ENCODE assay signal across 30 mouse cellular contexts in the genomic region with DNA sequence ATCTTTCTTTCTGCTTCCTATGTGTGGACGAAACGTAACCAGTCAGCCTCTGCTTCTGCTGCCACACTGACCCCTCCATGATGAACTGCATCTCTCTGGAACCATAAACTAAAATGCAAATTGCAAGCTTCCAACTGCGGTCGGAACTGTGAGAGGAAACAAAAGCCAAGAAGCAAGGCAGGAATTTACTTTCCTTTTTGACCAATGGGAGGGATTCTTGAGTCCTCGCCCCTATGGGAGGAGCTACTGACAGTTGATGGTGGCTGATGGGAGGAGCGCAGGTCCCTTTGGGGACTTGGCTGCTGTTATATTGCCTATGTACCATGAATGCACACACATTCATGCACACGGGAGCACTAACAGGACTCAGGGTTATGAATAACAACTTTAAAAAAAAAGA. TPM values are rescaled to one million over a fixed set of nuclear protein-coding genes. Genes with fewer than 3 reads are reported as not detected.
DNase-seq lines count a peak whose midpoint lies in the region; ATAC-seq and TF ChIP-seq lines count a peak whose summit lies in the region.
"Had no signal": no experiment of that assay in that cellular context is flagged by ENCODE, and none has a peak within 500 bp of the region (broad histone marks: within the 10 kb centered on the region; RNA-seq: fewer than 3 reads in every experiment).

No protein-coding gene starts in this region.

- H3K36me3 ChIP-seq in ES-E14 (ENCODE audit: control insufficient read depth, insufficient read depth, low read length, poor library complexity, severe bottlenecking): no peaks in the 10 kb centered on the region
- H3K36me3 ChIP-seq in forebrain, embryonic 13.5 days (ENCODE audit: poor library complexity, severe bottlenecking): no peaks in the 10 kb centered on the region
- no peaks in the 10 kb centered on the region for H3K36me3 ChIP-seq in liver, embryonic 11.5 days (ENCODE audit: control insufficient read depth, insufficient read depth, low read length)
- H3K36me3 ChIP-seq: G1E had no signal

- in situ Hi-C loops in ES-E14 (cut with MboI; ENCODE audit: low sequenced_read_pairs in 2 of 2, unreplicated experiment in 2 of 2): loop anchor here in 1 of 2 experiments (5.0 kb wide), 1 partner anchor 142 kb away; no protein-coding TSS in a partner anchor

- H3K9me3 ChIP-seq in ES-E14 (ENCODE audit: control insufficient read depth, insufficient read depth, low read depth, low read length): no peaks in the 10 kb centered on the region
- 0 out of 2 replicates have a peak, but pooled peaks cover 3% of the 10 kb centered on the region for H3K9me3 ChIP-seq in forebrain, embryonic 13.5 days (replicated peaks)
- H3K9me3 ChIP-seq in liver, embryonic 11.5 days (ENCODE audit: control insufficient read depth, low read length): peaks cover 4% of the 10 kb centered on the region

- no peak overlapping the region for H3K4me3 ChIP-seq in ES-E14 (ENCODE audit: insufficient read depth in 1 of 2, low read depth in 1 of 2, low read length in 2 of 2, poor library complexity in 1 of 2, severe bottlenecking in 1 of 2)
- no peak overlapping the region for H3K4me3 ChIP-seq in forebrain, embryonic 13.5 days
- no peak overlapping the region for H3K4me3 ChIP-seq in liver, embryonic 11.5 days (ENCODE audit: low read depth, low read length)

- H3K9ac ChIP-seq in ES-E14 (ENCODE audit: insufficient read depth, low read depth, low read length, poor library complexity, severe bottlenecking): no peak overlapping the region
- no peak overlapping the region for H3K9ac ChIP-seq in forebrain, embryonic 13.5 days
- H3K9ac ChIP-seq in liver, embryonic 11.5 days (ENCODE audit: low read depth, low read length): no peak overlapping the region

- no peak for ATAC-seq in forebrain, embryonic 13.5 days
- ATAC-seq in liver, embryonic 11.5 days (replicated peaks; ENCODE audit: low FRiP score): no peak
- ATAC-seq: activated CD4-positive, CD25-positive, alpha-beta regulatory T cell, adult 4 months; CD4-positive, CD25-positive, alpha-beta regulatory T cell, adult 4 months; Patski had no signal

- DNase-seq in ES-CJ7 (ENCODE audit: low read depth, low spot score) (peak; percentile 54), ES-E14 (ENCODE audit: low read depth, low spot score) (peak; percentile 11), R1 (ENCODE audit: low read depth, low spot score) (peak; percentile 79), ZHBTc4 (ENCODE audit: low read depth, low spot score) (peak; percentile 58)
- DNase-seq in adrenal gland, adult 8-10 months: no peak
- DNase-seq in liver, embryonic 11.5 days (ENCODE audit: low spot score): no peak
- no peak for DNase-seq in spleen, postnatal 14 days (ENCODE audit: low spot score in 2 of 2)
- DNase-seq: adrenal gland, adult 2 months; adrenal gland, postnatal 10 days; adrenal gland, postnatal 14 days; adrenal gland, postnatal 25 days; adrenal gland, postnatal 36 days; B cell, adult 2 months; cerebellum, adult 11 months; cerebellum, adult 11-12 months; cerebellum, adult 18-20 months; cerebellum, adult 2 months; cerebellum, adult 8-10 months; cerebellum, adult 9-10 months; cerebellum, adult 9-11 months had no signal

- H3K27ac ChIP-seq in ES-E14 (ENCODE audit: insufficient read depth, low read depth, low read length, poor library complexity, severe bottlenecking): no peak overlapping the region
- no peak overlapping the region for H3K27ac ChIP-seq in forebrain, embryonic 13.5 days
- no peak overlapping the region for H3K27ac ChIP-seq in liver, embryonic 11.5 days (ENCODE audit: low read depth, low read length)

- no peaks in the 10 kb centered on the region for H3K27me3 ChIP-seq in forebrain, embryonic 13.5 days
- no peaks in the 10 kb centered on the region for H3K27me3 ChIP-seq in liver, embryonic 11.5 days (replicated peaks; ENCODE audit: control insufficient read depth, insufficient read depth, low read length)
- H3K27me3 ChIP-seq: CH12.LX, Patski had no signal

- H3K4me2 ChIP-seq in forebrain, embryonic 13.5 days: no peak overlapping the region
- H3K4me2 ChIP-seq in liver, embryonic 11.5 days: no peak overlapping the region

- WGBS in forebrain, embryonic 13.5 days: 83% methylated on average over 7 of the region's 7 CpGs
- 81% methylated on average over 7 of the region's 7 CpGs for WGBS in liver, embryonic 11.5 days

- H3K4me1 ChIP-seq in ES-E14 (ENCODE audit: control insufficient read depth in 2 of 2, insufficient read depth in 2 of 2, low read length in 2 of 2, poor library complexity in 1 of 2): no peaks in the 10 kb centered on the region
- H3K4me1 ChIP-seq in forebrain, embryonic 13.5 days: peaks cover 5% of the 10 kb centered on the region; the same call in 1 of the 2 replicates
- H3K4me1 ChIP-seq in liver, embryonic 11.5 days (replicated peaks; ENCODE audit: control insufficient read depth, insufficient read depth, low read length): no peaks in the 10 kb centered on the region

TF ChIP-seq in ES-E14, 5 proteins besides CTCF, POLR2A, EP300 and RAD21:
- TF ChIP-seq ZNF384 (IDR thresholded peaks at IDR 0.05; ENCODE audit: low read depth, low read length) (no peak), HCFC1 (IDR thresholded peaks at IDR 0.05; ENCODE audit: borderline replicate concordance, insufficient read depth, low read length) (no peak), MAFK (IDR thresholded peaks at IDR 0.05; ENCODE audit: insufficient read depth, low read depth, low read length) (no peak), CHD2 (IDR thresholded peaks at IDR 0.05; ENCODE audit: low read depth, low read length) (no peak), ZC3H11A (IDR thresholded peaks at IDR 0.05; ENCODE audit: borderline replicate concordance, low read depth, low read length) (no peak)

RNA-seq across cellular contexts. Expression of a gene that starts 38.3 kb away (rescaled TPM):
- total RNA-seq in ES-E14 (2012; rRNA removed): 0.26 and 0.62 TPM in 2 replicates
- total RNA-seq in adrenal gland, adult 8-10 months (2022): not detected
- 0.16 TPM in 1 of 2 replicates, not detected in the other for polyA plus RNA-seq in forebrain, embryonic 13.5 days (2015; fragmentation: Nextera tagmentation; extraction: Ambion mirVana)
- polyA plus RNA-seq in liver, embryonic 11.5 days (2014; fragmentation: Nextera tagmentation; extraction: Ambion mirVana): not detected in 2 replicates
- total RNA-seq: adrenal gland, adult 18-20 months; adrenal gland, adult 2 months; adrenal gland, postnatal 10 days; adrenal gland, postnatal 14 days; adrenal gland, postnatal 25 days; adrenal gland, postnatal 36 days; adrenal gland, postnatal 4 days; CH12.LX; MEL had no signal
- polyA plus RNA-seq: C2C12, G1E, Patski had no signal

Comparison
In these comparisons a context has a peak if more than half of its experiments do, and no peak if none do; other contexts are left out.
1. DNase-seq: peak in ES-CJ7 (single experiment), ES-E14 (single experiment), R1 (single experiment) and ZHBTc4 (single experiment); none in adrenal gland, adult 8-10 months (single experiment), liver, embryonic 11.5 days (single experiment) and spleen, postnatal 14 days (0 of 2).